Mouse (Mus musculus): Measurements from ENCODE around the gene Lrsam1. TPM values are rescaled to one million over a fixed set of nuclear protein-coding genes. Genes with fewer than 3 reads are reported as not detected.

Lrsam1 gene
- polyA plus RNA-seq, 1 experiment = 4.1 TPM

DNA sequence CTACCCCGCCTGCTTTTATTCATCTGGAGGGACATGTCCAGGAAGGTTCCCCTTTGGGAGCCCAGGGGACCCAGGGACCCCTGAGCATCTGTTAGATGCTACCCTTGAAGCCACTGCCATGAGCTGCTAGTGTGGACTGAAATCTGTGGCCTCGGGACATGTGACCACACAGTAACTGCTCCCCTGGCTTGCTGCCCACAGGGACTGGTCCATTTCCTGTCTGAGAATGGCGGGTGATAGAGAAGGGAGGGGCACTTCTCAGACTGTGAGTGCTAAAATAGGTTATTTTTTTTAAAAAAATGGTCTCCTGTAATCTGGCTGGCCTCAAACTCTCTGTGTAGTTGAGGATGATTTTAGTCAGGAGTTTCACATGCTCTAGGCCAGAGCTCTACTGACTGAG, 79.7 kb downstream of the Lrsam1 start:
- Histone ChIP-seq H3K27ac (ENCODE audit: control insufficient read depth, insufficient read depth, low read depth, low read length, poor library complexity) (peak overlapping the region; percentile 19; the same call in 1 of the 2 replicates), H3K4me3 (replicated peaks; ENCODE audit: control insufficient read depth, low read depth, low read length) (no peak overlapping the region), H3K4me1 (ENCODE audit: control insufficient read depth, insufficient read depth, low read length) (peaks cover 4% of the 10 kb centered on the region)
- TF ChIP-seq POLR2A (IDR thresholded peaks at IDR 0.05; ENCODE audit: borderline replicate concordance, control insufficient read depth, low read depth, low read length) = no peak
- no peak for TF ChIP-seq CTCF (IDR thresholded peaks at IDR 0.05; ENCODE audit: control insufficient read depth, insufficient read depth, low read length)
- WGBS = 5% methylated on average over 3 of the region's 3 CpGs

DNA sequence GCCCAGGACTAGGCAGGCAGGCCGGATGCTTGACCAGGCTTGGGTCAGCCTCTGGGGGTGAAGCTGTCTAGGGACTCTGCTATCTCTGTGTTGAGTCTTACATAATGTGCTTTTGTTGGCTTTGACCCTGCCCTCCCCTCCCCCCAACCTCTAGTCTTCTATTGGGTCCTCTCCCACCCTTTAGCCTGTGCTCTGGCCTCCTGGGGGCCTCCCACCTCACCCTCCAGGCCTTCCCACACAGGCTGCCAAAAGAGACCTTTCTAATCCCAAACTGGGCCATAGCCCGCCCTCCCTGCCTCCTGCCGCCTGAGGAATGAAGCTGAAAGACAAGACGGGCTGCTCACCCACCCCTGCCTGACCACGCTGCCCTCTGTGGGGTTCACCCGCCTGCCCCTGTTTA, 80.4 kb downstream of the Lrsam1 start:
- no peak for TF ChIP-seq CTCF (IDR thresholded peaks at IDR 0.05; ENCODE audit: control insufficient read depth, insufficient read depth, low read length)
- no peak for TF ChIP-seq POLR2A (IDR thresholded peaks at IDR 0.05; ENCODE audit: borderline replicate concordance, control insufficient read depth, low read depth, low read length)
- WGBS = 53% methylated on average over 6 of the region's 6 CpGs
- Histone ChIP-seq H3K4me3 (replicated peaks; ENCODE audit: control insufficient read depth, low read depth, low read length) (no peak overlapping the region), H3K4me1 (ENCODE audit: control insufficient read depth, insufficient read depth, low read length) (peaks cover 4% of the 10 kb centered on the region), H3K27ac (ENCODE audit: control insufficient read depth, insufficient read depth, low read depth, low read length, poor library complexity) (0 out of 2 replicates have a peak overlapping the region, but pooled peaks have one; percentile 19)

DNA sequence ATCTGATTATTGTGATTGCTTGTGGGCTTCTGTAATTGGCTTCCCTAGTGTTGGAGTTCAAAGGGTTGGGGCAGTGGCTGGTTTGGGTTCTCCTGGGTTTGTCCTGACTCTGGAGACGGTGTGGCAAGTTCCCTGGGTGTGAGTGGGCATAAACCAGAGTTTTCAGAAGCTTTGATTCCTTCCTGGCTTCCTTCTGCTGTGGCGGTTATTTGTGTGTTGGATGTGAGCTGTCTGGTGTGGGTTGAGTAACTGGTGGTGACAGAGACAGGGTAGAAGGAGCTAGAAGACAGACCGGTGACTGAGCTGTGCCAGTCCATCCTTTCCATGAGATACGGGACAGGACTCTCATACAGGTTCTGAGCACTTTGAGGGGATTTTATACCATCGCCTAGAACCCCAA, 81.8 kb downstream of the Lrsam1 start:
- 37% methylated on average over 5 of the region's 5 CpGs for WGBS
- Histone ChIP-seq H3K27ac (ENCODE audit: control insufficient read depth, insufficient read depth, low read depth, low read length, poor library complexity) (no peak overlapping the region), H3K4me1 (ENCODE audit: control insufficient read depth, insufficient read depth, low read length) (peaks cover 4% of the 10 kb centered on the region), H3K4me3 (replicated peaks; ENCODE audit: control insufficient read depth, low read depth, low read length) (no peak overlapping the region)
- TF ChIP-seq POLR2A (IDR thresholded peaks at IDR 0.05; ENCODE audit: borderline replicate concordance, control insufficient read depth, low read depth, low read length) (no peak), CTCF (IDR thresholded peaks at IDR 0.05; ENCODE audit: control insufficient read depth, insufficient read depth, low read length) (no peak)

DNA sequence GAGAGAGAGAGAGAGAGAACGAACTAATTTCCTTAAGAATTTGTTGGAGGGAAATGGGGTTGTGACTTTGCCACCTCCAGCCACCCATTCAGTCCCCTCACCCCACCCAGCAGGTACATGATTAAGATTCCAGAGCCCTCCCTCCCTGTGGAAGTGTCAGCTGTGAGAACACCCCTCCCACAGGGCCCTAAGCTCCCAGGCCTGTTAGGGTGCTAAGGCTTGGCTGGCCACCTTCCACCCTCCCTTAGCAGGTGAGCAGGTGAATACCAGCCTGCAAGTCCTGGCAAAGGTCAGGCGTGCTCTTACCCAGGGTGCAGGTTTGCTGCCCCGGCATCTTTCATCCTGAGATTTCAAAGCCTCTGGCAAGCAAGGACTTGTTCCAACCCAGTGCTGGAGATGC, 83.0 kb downstream of the Lrsam1 start:
- Histone ChIP-seq H3K4me1 (ENCODE audit: control insufficient read depth, insufficient read depth, low read length) (peaks cover 4% of the 10 kb centered on the region), H3K4me3 (replicated peaks; ENCODE audit: control insufficient read depth, low read depth, low read length) (no peak overlapping the region), H3K27ac (ENCODE audit: control insufficient read depth, insufficient read depth, low read depth, low read length, poor library complexity) (no peak overlapping the region)
- TF ChIP-seq CTCF (IDR thresholded peaks at IDR 0.05; ENCODE audit: control insufficient read depth, insufficient read depth, low read length) = no peak
- no peak for TF ChIP-seq POLR2A (IDR thresholded peaks at IDR 0.05; ENCODE audit: borderline replicate concordance, control insufficient read depth, low read depth, low read length)
- 68% methylated on average over 3 of the region's 3 CpGs for WGBS

DNA sequence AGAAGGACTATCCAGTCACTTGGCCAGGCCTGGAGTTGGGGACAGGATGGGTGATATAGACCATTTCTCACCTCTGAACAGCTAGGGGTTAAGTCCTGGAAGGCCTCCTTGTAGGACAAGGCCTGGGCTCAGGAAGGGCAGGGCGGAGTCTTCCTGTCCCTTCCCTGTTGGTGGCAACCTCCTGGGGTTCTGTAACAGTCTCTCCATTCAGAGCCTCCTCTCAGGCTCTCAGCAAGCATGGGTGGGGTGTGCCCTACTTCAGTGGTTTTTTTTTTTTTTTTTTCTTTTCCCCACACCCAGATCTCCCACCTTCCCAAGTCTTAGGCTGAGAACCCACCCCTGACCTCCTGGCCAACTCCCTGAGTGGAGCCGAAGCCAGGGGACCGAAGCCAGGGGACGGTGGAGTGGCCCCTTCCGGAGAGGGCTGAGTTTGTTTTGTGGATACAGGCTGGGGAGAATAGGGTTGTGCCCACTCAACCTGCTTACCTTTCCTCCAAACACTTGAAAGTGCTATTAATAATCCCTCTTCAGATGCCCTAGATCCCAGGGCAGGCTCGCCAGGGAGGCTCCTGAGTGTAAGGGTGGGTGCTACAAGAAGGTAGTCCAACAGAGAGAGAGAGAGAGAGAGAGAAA, 83.5 kb downstream of the Lrsam1 start:
- Histone ChIP-seq H3K4me3 (replicated peaks; ENCODE audit: control insufficient read depth, low read depth, low read length) (no peak overlapping the region), H3K4me1 (ENCODE audit: control insufficient read depth, insufficient read depth, low read length) (peaks cover 4% of the 10 kb centered on the region), H3K27ac (ENCODE audit: control insufficient read depth, insufficient read depth, low read depth, low read length, poor library complexity) (no peak overlapping the region)
- TF ChIP-seq POLR2A (IDR thresholded peaks at IDR 0.05; ENCODE audit: borderline replicate concordance, control insufficient read depth, low read depth, low read length) (no peak), CTCF (IDR thresholded peaks at IDR 0.05; ENCODE audit: control insufficient read depth, insufficient read depth, low read length) (no peak)
- 71% methylated on average over 6 of the region's 6 CpGs for WGBS

DNA sequence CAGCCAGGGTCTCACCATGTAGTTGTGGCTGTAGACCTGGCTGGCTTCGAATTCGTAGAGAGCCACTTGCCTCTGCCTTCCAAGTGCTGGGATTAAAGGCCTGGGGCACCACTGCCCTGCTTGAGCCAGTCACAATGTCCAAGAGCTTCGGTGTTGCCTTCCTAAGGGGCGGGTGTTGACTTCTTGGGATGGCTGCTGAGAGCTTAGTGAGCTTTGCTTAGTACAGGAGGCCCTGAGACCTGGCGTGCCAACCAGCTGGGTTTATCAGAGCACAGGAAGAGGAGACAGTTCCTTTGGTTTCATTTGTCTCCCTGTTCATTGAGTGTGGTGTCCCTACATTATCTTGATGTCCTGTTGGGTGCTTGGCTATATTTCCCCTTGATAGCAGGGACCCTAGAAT, 84.1 kb downstream of the Lrsam1 start:
- TF ChIP-seq CTCF (IDR thresholded peaks at IDR 0.05; ENCODE audit: control insufficient read depth, insufficient read depth, low read length) = no peak
- no peak for TF ChIP-seq POLR2A (IDR thresholded peaks at IDR 0.05; ENCODE audit: borderline replicate concordance, control insufficient read depth, low read depth, low read length)
- H3K27ac ChIP-seq (ENCODE audit: control insufficient read depth, insufficient read depth, low read depth, low read length, poor library complexity) = no peak overlapping the region
- WGBS = 37% methylated on average over 5 of the region's 5 CpGs
- H3K4me3 ChIP-seq (replicated peaks; ENCODE audit: control insufficient read depth, low read depth, low read length) = no peak overlapping the region
- H3K4me1 ChIP-seq (ENCODE audit: control insufficient read depth, insufficient read depth, low read length) = peaks cover 4% of the 10 kb centered on the region

DNA sequence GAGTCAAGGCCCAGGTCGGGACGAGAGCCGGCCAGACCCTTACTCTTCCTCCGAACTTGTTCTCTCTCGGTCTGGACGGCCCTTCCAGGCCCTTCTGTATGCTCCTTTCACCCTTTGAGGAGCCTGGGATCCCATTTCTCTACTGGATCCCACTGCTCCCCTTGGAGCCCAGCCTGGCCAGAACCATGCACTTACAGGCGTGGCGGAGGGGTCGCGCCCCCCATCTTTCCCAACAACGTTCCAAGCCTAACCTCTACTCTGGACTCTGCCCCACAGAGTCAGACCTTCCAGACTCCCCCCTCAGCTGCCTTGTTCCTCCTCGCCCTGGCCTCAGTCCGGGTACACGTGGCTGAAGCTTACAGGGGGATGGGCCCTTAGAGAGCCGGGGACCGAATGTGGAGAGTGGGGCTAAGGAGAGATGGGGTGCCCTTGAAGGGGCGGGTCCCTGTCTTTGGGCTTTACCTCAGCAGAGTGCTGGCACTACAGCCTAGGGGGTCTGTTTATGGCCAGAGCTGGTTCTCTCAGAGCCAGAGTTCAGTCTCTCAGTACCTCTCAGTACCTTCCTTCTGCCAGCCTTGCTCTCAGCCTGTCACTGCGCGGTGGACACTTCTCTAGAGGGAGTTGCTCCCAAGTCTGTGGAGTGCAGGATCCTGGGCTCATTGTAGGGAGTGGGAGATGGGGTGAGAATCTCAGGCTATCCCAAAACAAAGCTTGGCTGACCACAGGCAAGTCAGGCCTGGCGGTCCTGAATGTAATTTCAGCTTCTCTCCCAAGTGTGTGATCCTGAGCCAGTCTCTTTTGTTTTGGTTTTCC, 84.7 kb downstream of the Lrsam1 start:
- WGBS = 7% methylated on average over 20 of the region's 20 CpGs
- TF ChIP-seq CTCF (IDR thresholded peaks at IDR 0.05; ENCODE audit: control insufficient read depth, insufficient read depth, low read length) (no peak), POLR2A (IDR thresholded peaks at IDR 0.05; ENCODE audit: borderline replicate concordance, control insufficient read depth, low read depth, low read length) (no peak)
- Histone ChIP-seq H3K4me1 (ENCODE audit: control insufficient read depth, insufficient read depth, low read length) (peaks cover 2% of the 10 kb centered on the region), H3K4me3 (replicated peaks; ENCODE audit: control insufficient read depth, low read depth, low read length) (peak overlapping the region; percentile 59), H3K27ac (ENCODE audit: control insufficient read depth, insufficient read depth, low read depth, low read length, poor library complexity) (peak overlapping the region; percentile 22; the same call in 1 of the 2 replicates)

DNA sequence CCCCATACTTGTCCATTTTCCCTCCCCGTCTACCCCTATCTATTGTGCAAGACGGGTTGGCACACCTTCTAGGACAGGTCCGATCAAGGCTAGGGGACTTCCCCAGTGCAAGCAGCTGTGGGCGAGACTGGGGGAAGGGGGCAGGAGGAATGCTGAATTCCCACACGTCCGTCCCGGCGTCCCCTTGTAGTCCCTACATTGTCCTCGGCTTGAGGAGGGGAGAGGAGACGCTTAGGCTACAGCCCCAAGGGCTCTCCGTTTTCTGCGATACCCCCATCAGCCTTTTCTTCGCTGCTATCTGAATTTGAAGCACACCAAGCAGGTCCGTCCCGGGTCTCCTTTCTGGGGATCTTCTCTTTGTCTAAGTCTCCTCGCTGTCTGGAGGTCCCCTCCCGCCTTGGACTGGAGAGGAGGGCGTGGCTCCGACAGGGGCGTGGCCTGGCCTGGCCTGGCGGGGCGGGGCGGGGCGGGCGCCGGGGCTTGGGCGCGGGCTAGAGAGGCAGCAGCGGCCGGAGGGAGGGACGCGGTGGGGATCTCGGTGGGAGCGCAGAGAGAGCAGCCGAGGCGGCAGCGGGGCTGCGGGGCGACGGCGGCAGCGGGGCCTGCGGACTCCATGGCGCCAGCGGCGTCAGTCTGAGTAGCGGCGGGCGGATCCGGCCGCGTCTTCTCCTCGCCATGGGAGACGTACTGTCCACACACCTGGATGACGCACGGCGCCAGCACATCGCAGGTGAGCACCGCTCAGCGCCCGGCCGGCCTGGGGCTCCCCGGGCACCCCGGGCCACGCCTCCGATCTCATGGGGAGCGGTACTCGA, 85.5 kb downstream of the Lrsam1 start, which contains the start of gene Fam129b:
TSS of gene Fam129b (plus strand) at position 440 of the 815 bp plus-strand sequence.
- Histone ChIP-seq H3K4me1 (ENCODE audit: control insufficient read depth, insufficient read depth, low read length) (no peaks in the 10 kb centered on the region; the same call in none of the 2 replicates), H3K27ac (ENCODE audit: control insufficient read depth, insufficient read depth, low read depth, low read length, poor library complexity) (peak within 1 kb of the TSS; percentile 22; the same call in 1 of the 2 replicates), H3K4me3 (replicated peaks; ENCODE audit: control insufficient read depth, low read depth, low read length) (peak within 1 kb of the TSS; percentile 59)
- under 1% methylated on average over 66 of the region's 68 CpGs for WGBS
- TF ChIP-seq POLR2A (IDR thresholded peaks at IDR 0.05; ENCODE audit: borderline replicate concordance, control insufficient read depth, low read depth, low read length) (0 out of 2 replicates have a peak, but pooled peaks have one; percentile 25), CTCF (IDR thresholded peaks at IDR 0.05; ENCODE audit: control insufficient read depth, insufficient read depth, low read length) (no peak)

Other genes starting within 250 kb of the Lrsam1 start
- gene Cdk9, start 248.5 kb downstream of the Lrsam1 start, polyA plus RNA-seq (2011; ENCODE audit: insufficient read depth, insufficient read length, low replicate concordance, missing spikeins) = 105 and 154 TPM in 2 replicates
- gene Sh2d3c, start 240.6 kb downstream of the Lrsam1 start, polyA plus RNA-seq (2011; ENCODE audit: insufficient read depth, insufficient read length, low replicate concordance, missing spikeins) = 23.3 and 51.8 TPM in 2 replicates
- gene 6330409D20Rik, start 220.6 kb downstream of the Lrsam1 start, polyA plus RNA-seq (2011; ENCODE audit: insufficient read depth, insufficient read length, low replicate concordance, missing spikeins) = not detected in 2 replicates
- 9.2 and 13.6 TPM in 2 replicates for gene Tor2a, start 204.4 kb downstream of the Lrsam1 start, polyA plus RNA-seq (2011; ENCODE audit: insufficient read depth, insufficient read length, low replicate concordance, missing spikeins)
- 1.1 and 1.5 TPM in 2 replicates for gene Ttc16, start 186.0 kb downstream of the Lrsam1 start, polyA plus RNA-seq (2011; ENCODE audit: insufficient read depth, insufficient read length, low replicate concordance, missing spikeins)
- gene Ptrh1, start 185.8 kb downstream of the Lrsam1 start, polyA plus RNA-seq (2011; ENCODE audit: insufficient read depth, insufficient read length, low replicate concordance, missing spikeins) = 1.7 and 2.7 TPM in 2 replicates
- gene Cfap157, start 177.2 kb downstream of the Lrsam1 start, polyA plus RNA-seq (2011; ENCODE audit: insufficient read depth, insufficient read length, low replicate concordance, missing spikeins) = not detected in 2 replicates
- 2.5 and 3.2 TPM in 2 replicates for gene Stxbp1, start 114.4 kb downstream of the Lrsam1 start, polyA plus RNA-seq (2011; ENCODE audit: insufficient read depth, insufficient read length, low replicate concordance, missing spikeins)
- 2.1 and 9.9 TPM in 2 replicates for gene Fam129b, start 85.5 kb downstream of the Lrsam1 start, polyA plus RNA-seq (2011; ENCODE audit: insufficient read depth, insufficient read length, low replicate concordance, missing spikeins)
- gene Rpl12, start 55 bp downstream of the Lrsam1 start, polyA plus RNA-seq (2011; ENCODE audit: insufficient read depth, insufficient read length, low replicate concordance, missing spikeins) = 32.7 and 113 TPM in 2 replicates
- 6.4 and 6.7 TPM in 2 replicates for gene Slc2a8, start 20.5 kb upstream of the Lrsam1 start, polyA plus RNA-seq (2011; ENCODE audit: insufficient read depth, insufficient read length, low replicate concordance, missing spikeins)
- 0.34 and 0.67 TPM in 2 replicates for gene Garnl3, start 170.0 kb upstream of the Lrsam1 start, polyA plus RNA-seq (2011; ENCODE audit: insufficient read depth, insufficient read length, low replicate concordance, missing spikeins)